Mouse (Mus musculus) stomach, postnatal 0 days (tissue): ENCODE results near the gene Cyp4x1.

ENCODE experiments used
- CTCF ChIP-seq: IDR thresholded peaks from 2 replicates; pipeline ENCODE4 v1.5.1; 2016; ENCODE audit warnings: antibody characterized with exemption, low read depth, mild to moderate bottlenecking, moderate library complexity
- EP300 ChIP-seq: optimal IDR thresholded peaks from 2 replicates; pipeline ENCODE3; 2016; ENCODE audit warnings: antibody characterized with exemption

DNA sequence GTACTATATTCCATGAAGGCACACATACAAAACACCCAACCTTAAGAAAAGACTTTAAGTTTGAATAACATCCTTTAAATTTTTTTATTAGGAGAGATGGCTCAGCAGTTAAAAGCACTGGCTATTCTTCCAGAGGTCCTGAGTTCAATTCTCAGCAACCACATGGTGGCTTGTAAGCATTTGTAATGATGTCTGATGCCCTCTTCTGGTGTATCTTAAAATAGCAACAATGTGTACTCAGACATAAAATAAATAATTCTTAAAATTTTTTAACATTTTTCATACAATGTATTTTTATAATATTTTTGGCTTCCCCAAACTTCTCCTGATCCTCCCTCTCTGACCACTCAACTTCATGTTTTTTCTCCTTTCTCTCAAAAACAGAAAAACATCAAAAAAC, 9.4 kb downstream of the Cyp4x1 start:
- TF ChIP-seq CTCF (peak; percentile 29), EP300 (no peak)
